Mouse (Mus musculus): ENCODE results near the gene Grik3. TPM values are rescaled to one million over a fixed set of nuclear protein-coding genes. Genes with fewer than 3 reads are reported as not detected.

Grik3 gene
- polyA plus RNA-seq, 1 experiment from 2014 or later = 0.07 TPM

GRCm38 (mm10) chr4:125457152-125458093 is 33.1 kb upstream of the Grik3 start:
- Histone ChIP-seq H3K36me3 (ENCODE audit: control insufficient read depth, insufficient read depth) (no peaks in the 10 kb centered on the region), H3K9me3 (ENCODE audit: control insufficient read depth) (no peaks in the 10 kb centered on the region), H3K4me2 (replicated peaks; ENCODE audit: low read depth) (no peak overlapping the region), H3K9ac (ENCODE audit: low read depth, low read length) (no peak overlapping the region), H3K27ac (ENCODE audit: low read depth, low read length) (no peak overlapping the region), H3K4me1 (replicated peaks; ENCODE audit: control insufficient read depth, insufficient read depth, low read length) (no peaks in the 10 kb centered on the region), H3K4me3 (ENCODE audit: low read depth, low read length) (no peak overlapping the region), H3K27me3 (replicated peaks; ENCODE audit: control insufficient read depth, insufficient read depth, low read length) (no peaks in the 10 kb centered on the region)
- WGBS = 22% methylated on average over 11 of the region's 11 CpGs
- no peak for ATAC-seq
- no peak for TF ChIP-seq CTCF (IDR thresholded peaks at IDR 0.05; ENCODE audit: low read depth)

- H3K4me3 ChIP-seq (ENCODE audit: low read depth, low read length) = no peak overlapping the region
- no peaks in the 10 kb centered on the region for H3K27me3 ChIP-seq (replicated peaks; ENCODE audit: control insufficient read depth, insufficient read depth, low read length)
- no peak for TF ChIP-seq CTCF (IDR thresholded peaks at IDR 0.05; ENCODE audit: low read depth)
- H3K9ac ChIP-seq (ENCODE audit: low read depth, low read length) = no peak overlapping the region
- 65% methylated on average over 9 of the region's 9 CpGs for whole genome bisulfite sequencing
- no peaks in the 10 kb centered on the region for H3K9me3 ChIP-seq (ENCODE audit: control insufficient read depth)
- no peak; the same call in 1 of the 2 replicates for ATAC-seq
- no peaks in the 10 kb centered on the region for H3K36me3 ChIP-seq (ENCODE audit: control insufficient read depth, insufficient read depth)
- no peak overlapping the region for H3K27ac ChIP-seq (ENCODE audit: low read depth, low read length)
- H3K4me1 ChIP-seq (replicated peaks; ENCODE audit: control insufficient read depth, insufficient read depth, low read length) = no peaks in the 10 kb centered on the region
- no peak overlapping the region for H3K4me2 ChIP-seq (replicated peaks; ENCODE audit: low read depth)
Measured at GRCm38 (mm10) chr4:125459791-125460190, 30.7 kb upstream of the Grik3 start.

DNA sequence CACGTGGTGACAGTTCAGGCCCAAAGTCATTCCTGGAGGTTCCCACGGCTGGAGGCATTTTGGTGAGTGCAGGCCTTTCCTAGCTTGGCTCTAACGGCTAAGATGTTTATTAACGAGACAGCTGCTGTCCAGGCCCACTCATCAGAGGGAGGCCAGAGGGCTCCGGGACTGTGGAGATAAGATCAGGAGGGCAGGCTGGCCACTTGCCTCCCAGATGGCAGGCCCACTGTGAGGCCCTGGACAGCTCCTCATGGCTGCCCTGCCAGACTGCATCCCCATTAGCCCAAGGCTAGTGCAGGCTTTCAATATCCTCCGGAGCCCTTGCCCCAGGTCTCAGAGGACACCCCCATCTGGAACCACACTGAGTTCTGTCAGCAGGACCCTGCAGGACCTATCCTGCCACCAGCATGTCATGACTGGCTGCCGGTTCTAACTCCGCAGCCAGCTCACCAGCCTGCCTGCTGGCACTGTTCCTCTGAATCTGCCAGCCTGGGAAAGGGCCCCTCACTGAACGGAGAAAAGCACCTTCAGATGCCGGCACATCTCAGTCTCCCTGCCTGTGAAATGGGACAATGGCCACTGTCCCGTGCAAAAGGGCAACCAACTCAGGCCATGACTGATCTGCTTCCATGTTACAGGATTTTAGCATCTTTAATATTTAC is 20.7 kb upstream of the Grik3 start:
- Histone ChIP-seq H3K9ac (ENCODE audit: low read depth, low read length) (no peak overlapping the region), H3K36me3 (ENCODE audit: control insufficient read depth, insufficient read depth) (no peaks in the 10 kb centered on the region), H3K4me3 (ENCODE audit: low read depth, low read length) (no peak overlapping the region), H3K4me2 (replicated peaks; ENCODE audit: low read depth) (no peak overlapping the region), H3K27ac (ENCODE audit: low read depth, low read length) (no peak overlapping the region), H3K9me3 (ENCODE audit: control insufficient read depth) (no peaks in the 10 kb centered on the region), H3K27me3 (replicated peaks; ENCODE audit: control insufficient read depth, insufficient read depth, low read length) (no peaks in the 10 kb centered on the region; the same call in 1 of the 2 replicates), H3K4me1 (replicated peaks; ENCODE audit: control insufficient read depth, insufficient read depth, low read length) (no peaks in the 10 kb centered on the region)
- no peak for ATAC-seq
- no peak for TF ChIP-seq CTCF (IDR thresholded peaks at IDR 0.05; ENCODE audit: low read depth)
- WGBS = 42% methylated on average over 11 of the region's 11 CpGs

GRCm38 (mm10) chr4:125474903-125475302 is 15.6 kb upstream of the Grik3 start:
- no peak overlapping the region for H3K9ac ChIP-seq (ENCODE audit: low read depth, low read length)
- H3K36me3 ChIP-seq (ENCODE audit: control insufficient read depth, insufficient read depth) = no peaks in the 10 kb centered on the region
- no peak overlapping the region for H3K4me2 ChIP-seq (replicated peaks; ENCODE audit: low read depth)
- no peaks in the 10 kb centered on the region for H3K9me3 ChIP-seq (ENCODE audit: control insufficient read depth)
- 68% methylated on average over 4 of the region's 4 CpGs for WGBS
- no peak overlapping the region for H3K27ac ChIP-seq (ENCODE audit: low read depth, low read length)
- no peaks in the 10 kb centered on the region; the same call in 1 of the 2 replicates for H3K27me3 ChIP-seq (replicated peaks; ENCODE audit: control insufficient read depth, insufficient read depth, low read length)
- ATAC-seq = no peak
- no peaks in the 10 kb centered on the region for H3K4me1 ChIP-seq (replicated peaks; ENCODE audit: control insufficient read depth, insufficient read depth, low read length)
- TF ChIP-seq CTCF (IDR thresholded peaks at IDR 0.05; ENCODE audit: low read depth) = no peak
- no peak overlapping the region for H3K4me3 ChIP-seq (ENCODE audit: low read depth, low read length)

DNA sequence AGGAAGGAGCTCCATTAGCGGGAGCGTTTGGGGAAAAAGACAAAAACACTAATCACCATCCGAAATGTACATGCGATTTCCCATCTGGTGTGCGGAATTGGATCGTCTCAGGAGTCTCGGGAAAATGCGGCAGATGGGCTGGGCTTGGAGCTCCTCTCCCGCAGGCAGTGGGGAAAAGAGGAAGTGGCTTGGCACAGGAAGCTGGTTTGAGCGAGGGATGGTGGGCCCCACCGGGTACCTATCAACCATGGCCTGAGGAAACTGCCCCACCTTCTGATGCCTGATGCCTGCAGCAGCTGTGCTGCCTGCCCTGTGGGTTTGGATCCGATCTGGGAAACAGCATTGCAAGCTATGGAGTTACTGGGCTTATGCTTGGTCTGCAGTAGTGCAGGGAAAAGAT is 12.4 kb upstream of the Grik3 start:
- ATAC-seq = no peak
- Histone ChIP-seq H3K4me3 (ENCODE audit: low read depth, low read length) (no peak overlapping the region), H3K4me2 (replicated peaks; ENCODE audit: low read depth) (no peak overlapping the region), H3K9ac (ENCODE audit: low read depth, low read length) (no peak overlapping the region), H3K9me3 (ENCODE audit: control insufficient read depth) (no peaks in the 10 kb centered on the region), H3K27ac (ENCODE audit: low read depth, low read length) (no peak overlapping the region), H3K36me3 (ENCODE audit: control insufficient read depth, insufficient read depth) (no peaks in the 10 kb centered on the region), H3K4me1 (replicated peaks; ENCODE audit: control insufficient read depth, insufficient read depth, low read length) (no peaks in the 10 kb centered on the region), H3K27me3 (replicated peaks; ENCODE audit: control insufficient read depth, insufficient read depth, low read length) (no peaks in the 10 kb centered on the region)
- WGBS = 36% methylated on average over 12 of the region's 12 CpGs
- no peak for TF ChIP-seq CTCF (IDR thresholded peaks at IDR 0.05; ENCODE audit: low read depth)

DNA sequence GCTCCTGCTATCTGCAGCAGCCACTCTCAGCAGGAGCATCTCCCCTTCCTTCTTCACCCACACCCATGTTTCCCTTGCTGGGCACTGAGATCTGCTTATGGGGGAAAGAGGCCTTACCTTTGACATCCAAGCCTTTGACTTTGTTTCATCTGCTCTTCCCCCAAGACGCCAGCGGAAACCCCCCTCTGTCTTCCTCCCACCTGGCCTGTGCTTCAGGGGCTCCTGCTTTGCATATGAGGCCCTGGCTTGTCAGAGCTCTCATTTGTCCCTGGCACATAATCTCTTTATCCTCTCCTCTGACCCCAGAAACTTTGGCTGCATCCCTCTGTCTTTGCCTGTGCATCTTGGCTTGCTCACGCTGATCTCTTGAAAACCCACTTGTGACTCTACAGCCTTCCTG is 9.2 kb upstream of the Grik3 start:
- H3K4me3 ChIP-seq (ENCODE audit: low read depth, low read length) = no peak overlapping the region
- H3K4me2 ChIP-seq (replicated peaks; ENCODE audit: low read depth) = no peak overlapping the region
- no peak for ATAC-seq
- WGBS = 18% methylated on average over 3 of the region's 3 CpGs
- H3K9ac ChIP-seq (ENCODE audit: low read depth, low read length) = no peak overlapping the region
- H3K9me3 ChIP-seq (ENCODE audit: control insufficient read depth) = no peaks in the 10 kb centered on the region
- no peak overlapping the region for H3K27ac ChIP-seq (ENCODE audit: low read depth, low read length)
- peaks cover 12% of the 10 kb centered on the region for H3K27me3 ChIP-seq (replicated peaks; ENCODE audit: control insufficient read depth, insufficient read depth, low read length)
- H3K4me1 ChIP-seq (replicated peaks; ENCODE audit: control insufficient read depth, insufficient read depth, low read length) = no peaks in the 10 kb centered on the region
- H3K36me3 ChIP-seq (ENCODE audit: control insufficient read depth, insufficient read depth) = no peaks in the 10 kb centered on the region
- no peak for TF ChIP-seq CTCF (IDR thresholded peaks at IDR 0.05; ENCODE audit: low read depth)

Data from intestine, postnatal 0 days (tissue).